13 mouse cellular contexts compared by ENCODE assay signal in genomic region chr4:114408298-114408697, GRCm38 (mm10). TPM values are rescaled to one million over a fixed set of nuclear protein-coding genes. Genes with fewer than 3 reads are reported as not detected.
DNase-seq lines count a peak whose midpoint lies in the region; ATAC-seq and TF ChIP-seq lines count a peak whose summit lies in the region.
"Had no signal": no experiment of that assay in that cellular context is flagged by ENCODE, and none has a peak within 500 bp of the region (broad histone marks: within the 10 kb centered on the region; RNA-seq: fewer than 3 reads in every experiment).

No protein-coding gene starts in this region.

- H3K27me3 ChIP-seq in forebrain, embryonic 10.5 days (ENCODE audit: poor library complexity, severe bottlenecking), result peaks cover 71% of the 10 kb centered on the region
- peaks cover 5% of the 10 kb centered on the region for H3K27me3 ChIP-seq in forebrain, embryonic 11.5 days (ENCODE audit: control insufficient read depth, insufficient read depth, low read length)
- H3K27me3 ChIP-seq in midbrain, embryonic 14.5 days (ENCODE audit: control insufficient read depth, insufficient read depth, low read length), result peaks cover 27% of the 10 kb centered on the region; the same call in 1 of the 2 replicates
- peaks cover 47% of the 10 kb centered on the region for H3K27me3 ChIP-seq in midbrain, embryonic 13.5 days
- peaks cover 20% of the 10 kb centered on the region for H3K27me3 ChIP-seq in limb, embryonic 14.5 days (ENCODE audit: control insufficient read depth, insufficient read depth, low read length)

- no peak for TF ChIP-seq POLR2A in limb, embryonic 14.5 days (IDR thresholded peaks at IDR 0.05; ENCODE audit: borderline replicate concordance, extremely low read depth, insufficient read depth, insufficient read length)

- peaks cover 54% of the 10 kb centered on the region for H3K4me1 ChIP-seq in forebrain, embryonic 10.5 days
- peaks cover 13% of the 10 kb centered on the region for H3K4me1 ChIP-seq in forebrain, embryonic 11.5 days (replicated peaks; ENCODE audit: control insufficient read depth, insufficient read depth, low read length)
- H3K4me1 ChIP-seq in midbrain, embryonic 14.5 days (ENCODE audit: control insufficient read depth, insufficient read depth, low read length), result peaks cover 21% of the 10 kb centered on the region
- peaks cover 36% of the 10 kb centered on the region for H3K4me1 ChIP-seq in midbrain, embryonic 13.5 days (replicated peaks)
- H3K4me1 ChIP-seq in limb, embryonic 14.5 days (ENCODE audit: control insufficient read depth, insufficient read depth, low read length), result peaks cover 28% of the 10 kb centered on the region

- DNase-seq in forebrain, embryonic 10.5 days (ENCODE audit: extremely low spot score, low spot score), result no peak
- no peak for DNase-seq in forebrain, embryonic 11.5 days (ENCODE audit: low spot score)
- peak; percentile 31 for DNase-seq in kidney, adult 11 months
- DNase-seq in kidney, adult 18-20 months, result no peak
- no peak for DNase-seq in midbrain, embryonic 14.5 days
- DNase-seq in limb, embryonic 14.5 days (ENCODE audit: low spot score), result no peak
- DNase-seq in MN1 (ENCODE audit: low spot score), result no peak
- DNase-seq: adrenal gland, adult 2 months; cerebellum, adult 8-10 months; layer of hippocampus, postnatal 36 days; lung, postnatal 14 days had no signal

- no peak overlapping the region for H3K27ac ChIP-seq in forebrain, embryonic 10.5 days
- H3K27ac ChIP-seq in forebrain, embryonic 11.5 days (ENCODE audit: low read depth, low read length), result no peak overlapping the region
- no peak overlapping the region for H3K27ac ChIP-seq in midbrain, embryonic 14.5 days (replicated peaks; ENCODE audit: low read depth, low read length)
- H3K27ac ChIP-seq in midbrain, embryonic 13.5 days, result no peak overlapping the region
- H3K27ac ChIP-seq in limb, embryonic 14.5 days (replicated peaks; ENCODE audit: low read depth, low read length), result no peak overlapping the region
- H3K27ac ChIP-seq: hindbrain, embryonic 15.5 days had no signal

- H3K4me3 ChIP-seq in forebrain, embryonic 10.5 days, result peak overlapping the region; percentile 5; the same call in 1 of the 2 replicates
- no peak overlapping the region for H3K4me3 ChIP-seq in forebrain, embryonic 11.5 days (ENCODE audit: low read depth, low read length)
- no peak overlapping the region for H3K4me3 ChIP-seq in midbrain, embryonic 14.5 days (replicated peaks; ENCODE audit: low read depth, low read length)
- no peak overlapping the region for H3K4me3 ChIP-seq in midbrain, embryonic 13.5 days (replicated peaks)
- 0 out of 2 replicates have a peak overlapping the region, but pooled peaks have one; percentile 74 for H3K4me3 ChIP-seq in limb, embryonic 14.5 days (replicated peaks; ENCODE audit: low read length)
- H3K4me3 ChIP-seq: hindbrain, embryonic 15.5 days had no signal

- H3K9ac ChIP-seq in forebrain, embryonic 11.5 days (ENCODE audit: low read length), result no peak overlapping the region
- no peak overlapping the region for H3K9ac ChIP-seq in midbrain, embryonic 14.5 days (replicated peaks; ENCODE audit: low read length)
- no peak overlapping the region for H3K9ac ChIP-seq in midbrain, embryonic 13.5 days (replicated peaks)
- no peak overlapping the region for H3K9ac ChIP-seq in limb, embryonic 14.5 days (ENCODE audit: low read depth, low read length, severe bottlenecking)
- H3K9ac ChIP-seq: hindbrain, embryonic 15.5 days had no signal

- no peak overlapping the region for H3K4me2 ChIP-seq in forebrain, embryonic 11.5 days (ENCODE audit: low read depth, low read length, severe bottlenecking)
- H3K4me2 ChIP-seq in midbrain, embryonic 14.5 days (ENCODE audit: low read length), result 0 out of 2 replicates have a peak overlapping the region, but pooled peaks have one; percentile 10
- H3K4me2 ChIP-seq in midbrain, embryonic 13.5 days (replicated peaks), result no peak overlapping the region
- peak overlapping the region; percentile 96; the same call in 1 of the 2 replicates for H3K4me2 ChIP-seq in limb, embryonic 14.5 days (replicated peaks; ENCODE audit: low read depth, low read length, severe bottlenecking)

- 97% methylated on average over 2 of the region's 2 CpGs for WGBS in forebrain, embryonic 10.5 days
- WGBS in forebrain, embryonic 11.5 days, result 87% methylated on average over 2 of the region's 2 CpGs
- WGBS in midbrain, embryonic 14.5 days, result 91% methylated on average over 2 of the region's 2 CpGs
- WGBS in midbrain, embryonic 13.5 days, result 77% methylated on average over 2 of the region's 2 CpGs
- 53% methylated on average over 2 of the region's 2 CpGs for WGBS in limb, embryonic 14.5 days

- ATAC-seq in forebrain, embryonic 11.5 days (replicated peaks; ENCODE audit: low FRiP score), result no peak
- no peak for ATAC-seq in midbrain, embryonic 14.5 days (ENCODE audit: low FRiP score, low TSS enrichment)
- ATAC-seq in midbrain, embryonic 13.5 days, result no peak
- no peak for ATAC-seq in limb, embryonic 14.5 days (ENCODE audit: low FRiP score, low read depth)

- H3K9me3 ChIP-seq in forebrain, embryonic 10.5 days, result no peaks in the 10 kb centered on the region
- no peaks in the 10 kb centered on the region for H3K9me3 ChIP-seq in forebrain, embryonic 11.5 days (ENCODE audit: control insufficient read depth, low read length)
- no peaks in the 10 kb centered on the region for H3K9me3 ChIP-seq in midbrain, embryonic 14.5 days (ENCODE audit: control insufficient read depth, low read length)
- H3K9me3 ChIP-seq in midbrain, embryonic 13.5 days, result no peaks in the 10 kb centered on the region
- H3K9me3 ChIP-seq in limb, embryonic 14.5 days (ENCODE audit: control insufficient read depth, low read length), result no peaks in the 10 kb centered on the region
- H3K9me3 ChIP-seq: hindbrain, embryonic 15.5 days had no signal

- H3K36me3 ChIP-seq in forebrain, embryonic 10.5 days (replicated peaks), result 0 out of 2 replicates have a peak, but pooled peaks cover 4% of the 10 kb centered on the region
- no peaks in the 10 kb centered on the region for H3K36me3 ChIP-seq in forebrain, embryonic 11.5 days (ENCODE audit: control insufficient read depth, insufficient read depth, low read length)
- no peaks in the 10 kb centered on the region for H3K36me3 ChIP-seq in midbrain, embryonic 14.5 days (ENCODE audit: control insufficient read depth, insufficient read depth, low read length)
- no peaks in the 10 kb centered on the region for H3K36me3 ChIP-seq in midbrain, embryonic 13.5 days
- H3K36me3 ChIP-seq in limb, embryonic 14.5 days (ENCODE audit: control insufficient read depth, insufficient read depth, low read length), result 0 out of 2 replicates have a peak, but pooled peaks cover 2% of the 10 kb centered on the region
- H3K36me3 ChIP-seq: hindbrain, embryonic 15.5 days had no signal

RNA-seq across cellular contexts. Expression of gene Trabd2b, which starts 1.8 kb away (rescaled TPM):
- 1.00 and 1.0 TPM in 2 replicates for polyA plus RNA-seq in forebrain, embryonic 10.5 days (2016; fragmentation: Nextera tagmentation; extraction: Ambion mirVana)
- 1.4 and 1.7 TPM in 2 replicates for polyA plus RNA-seq in forebrain, embryonic 11.5 days (2014; fragmentation: Nextera tagmentation; extraction: Ambion mirVana)
- 0.34 and 0.79 TPM in 2 replicates for polyA plus RNA-seq in midbrain, embryonic 14.5 days (2014; fragmentation: Nextera tagmentation; extraction: Ambion mirVana)
- 0.61 and 0.83 TPM in 2 replicates for polyA plus RNA-seq in midbrain, embryonic 13.5 days (2015; fragmentation: Nextera tagmentation; extraction: Ambion mirVana)
- 6.2 and 7.4 TPM in 2 replicates for polyA plus RNA-seq in limb, embryonic 14.5 days (2012; rRNA removed)
- polyA plus RNA-seq in limb, embryonic 14.5 days (2014; fragmentation: Nextera tagmentation; extraction: Ambion mirVana), result 3.6 and 4.6 TPM in 2 replicates

Comparison
In these comparisons a context has a peak if more than half of its experiments do, and no peak if none do; other contexts are left out.
1. H3K4me3 ChIP-seq: peak in forebrain, embryonic 10.5 days (single experiment) and limb, embryonic 14.5 days (single experiment); none in forebrain, embryonic 11.5 days (single experiment), midbrain, embryonic 14.5 days (single experiment) and midbrain, embryonic 13.5 days (single experiment).
2. H3K4me2 ChIP-seq: peak in midbrain, embryonic 14.5 days (single experiment) and limb, embryonic 14.5 days (single experiment); none in forebrain, embryonic 11.5 days (single experiment) and midbrain, embryonic 13.5 days (single experiment).